Mouse (Mus musculus) liver, adult 2 months (tissue): ENCODE data around the gene Gimd1.

Experiments used
- CTCF ChIP-seq: fragments of 200-500 bp; IDR thresholded peaks from 2 replicates; pipeline ENCODE4 v1.5.1; 2011; ENCODE audit warnings: low read depth, low read length, control low read depth
- POLR2A ChIP-seq: fragments of 200-500 bp; IDR thresholded peaks from 2 replicates; pipeline ENCODE4 v1.6.1; 2011; ENCODE audit warnings: low read length, control low read depth; ENCODE audit not compliant: insufficient read depth; ENCODE audit errors: extremely low read depth

DNA sequence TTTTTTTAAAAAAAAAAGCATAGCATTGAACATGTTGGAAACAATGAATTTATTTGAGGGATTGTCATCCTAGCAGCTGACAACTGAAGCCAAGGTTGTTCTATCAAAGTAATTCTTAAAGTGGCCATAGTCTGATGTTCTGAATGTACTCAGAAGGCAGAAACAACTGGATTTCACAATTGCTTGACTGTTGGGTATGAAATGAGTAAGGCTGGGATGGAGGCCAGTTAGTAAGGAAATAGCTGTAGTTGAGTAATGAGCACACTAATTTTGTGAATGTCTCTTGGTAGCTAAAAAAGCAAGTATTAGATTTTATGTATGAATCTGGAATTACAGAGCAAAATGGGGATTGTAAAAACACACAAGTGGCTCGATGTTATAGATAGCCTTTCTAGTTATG lies 41.5 kb upstream of the Gimd1 start:
- TF ChIP-seq POLR2A (no peak), CTCF (no peak)
